Mouse (Mus musculus) stomach, embryonic 16.5 days (tissue): ENCODE measurements around the gene Ankrd11. TPM values are rescaled to one million over a fixed set of nuclear protein-coding genes. Genes with fewer than 3 reads are reported as not detected.

Experiments used
- ATAC-seq: fragments of 200-750 bp; cut with Nextera tagmentation; 2 replicates; pipeline ENCODE4 v1.8.0; 2017; ENCODE audit warnings: moderate number of reproducible peaks, moderate TSS enrichment; ENCODE audit not compliant: insufficient read depth, low FRiP score
- H3K27ac ChIP-seq: fragments of 300-500 bp; sonication (generic); 2 replicates; pipeline ENCODE4 v1.5.1; 2014; ENCODE audit warnings: low read length
- H3K27me3 ChIP-seq: fragments of 300-500 bp; sonication (generic); 2 replicates; pipeline ENCODE4 v1.6.1; 2014; ENCODE audit warnings: low read length, control low read depth, mixed read lengths; ENCODE audit not compliant: control insufficient read depth, insufficient read depth
- H3K36me3 ChIP-seq: fragments of 300-500 bp; sonication (generic); 2 replicates; pipeline ENCODE4 v1.6.1; 2014; ENCODE audit warnings: low read length; ENCODE audit not compliant: control insufficient read depth, insufficient read depth
- H3K4me1 ChIP-seq: fragments of 300-500 bp; sonication (generic); 2 replicates; pipeline ENCODE4 v1.6.1; 2014; ENCODE audit warnings: low read length, control low read depth, mixed read lengths; ENCODE audit not compliant: control insufficient read depth, insufficient read depth
- H3K4me2 ChIP-seq: fragments of 300-500 bp; sonication (generic); 2 replicates; pipeline ENCODE4 v1.6.1; 2014; ENCODE audit warnings: low read depth, low read length, mixed read lengths
- H3K4me3 ChIP-seq: fragments of 300-500 bp; sonication (generic); replicated peaks from 2 replicates; pipeline ENCODE4 v1.5.1; 2014; ENCODE audit warnings: mild to moderate bottlenecking, low read length
- H3K9ac ChIP-seq: fragments of 300-500 bp; sonication (generic); 2 replicates; pipeline ENCODE4 v1.6.1; 2014; ENCODE audit warnings: low read length
- H3K9me3 ChIP-seq: fragments of 300-500 bp; sonication (generic); replicated peaks from 2 replicates; pipeline ENCODE4 v1.6.1; 2016; ENCODE audit warnings: low read length, control low read depth; ENCODE audit not compliant: control insufficient read depth
- WGBS: fragments of 180-500 bp; shearing (Covaris S2); extraction: QIAGEN DNeasy Blood & Tissue Kit; methylation state at CpG from one replicate; pipeline ENCODE4 v1.1.7; 2014; 5-methylcytosine and 5-hydroxymethylcytosine counted together
- polyA plus RNA-seq: library from polyadenylated mRNA; unstranded; fragments of >200 nt; fragmentation: Nextera tagmentation; extraction: Ambion mirVana; gene quantifications from 2 replicates; pipeline ENCODE4 v1.2.1, GENCODE M21; 2015

Gene Ankrd11
- polyA plus RNA-seq, 1 experiment from 2014 or later, result 24.6 TPM

DNA sequence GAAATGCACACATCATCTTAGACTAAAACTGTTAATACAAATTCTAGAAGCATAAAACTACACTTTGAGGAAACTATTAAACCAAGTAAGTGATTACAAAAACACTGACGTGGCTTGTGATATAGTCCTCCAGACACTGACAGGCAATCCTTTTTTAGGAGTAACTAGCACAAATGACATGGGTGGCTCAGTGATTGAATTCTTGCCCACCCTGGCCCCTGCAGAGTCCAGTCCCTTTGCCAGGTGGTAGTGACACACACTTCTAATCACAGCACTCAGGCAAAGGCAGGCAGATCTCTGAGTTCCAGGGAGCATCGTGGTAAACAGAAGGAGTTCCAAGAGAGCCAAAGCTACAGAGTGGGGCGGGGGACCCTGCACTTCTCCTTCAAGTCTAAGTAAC lies 36.7 kb downstream of the Ankrd11 start:
- Histone ChIP-seq H3K4me3 (no peak overlapping the region), H3K27ac (no peak overlapping the region), H3K36me3 (no peaks in the 10 kb centered on the region), H3K9ac (no peak overlapping the region), H3K9me3 (no peaks in the 10 kb centered on the region), H3K4me1 (peaks cover 15% of the 10 kb centered on the region; the same call in 1 of the 2 replicates), H3K27me3 (no peaks in the 10 kb centered on the region), H3K4me2 (no peak overlapping the region)
- no peak for ATAC-seq
- 46% methylated on average over 3 of the region's 3 CpGs for WGBS

DNA sequence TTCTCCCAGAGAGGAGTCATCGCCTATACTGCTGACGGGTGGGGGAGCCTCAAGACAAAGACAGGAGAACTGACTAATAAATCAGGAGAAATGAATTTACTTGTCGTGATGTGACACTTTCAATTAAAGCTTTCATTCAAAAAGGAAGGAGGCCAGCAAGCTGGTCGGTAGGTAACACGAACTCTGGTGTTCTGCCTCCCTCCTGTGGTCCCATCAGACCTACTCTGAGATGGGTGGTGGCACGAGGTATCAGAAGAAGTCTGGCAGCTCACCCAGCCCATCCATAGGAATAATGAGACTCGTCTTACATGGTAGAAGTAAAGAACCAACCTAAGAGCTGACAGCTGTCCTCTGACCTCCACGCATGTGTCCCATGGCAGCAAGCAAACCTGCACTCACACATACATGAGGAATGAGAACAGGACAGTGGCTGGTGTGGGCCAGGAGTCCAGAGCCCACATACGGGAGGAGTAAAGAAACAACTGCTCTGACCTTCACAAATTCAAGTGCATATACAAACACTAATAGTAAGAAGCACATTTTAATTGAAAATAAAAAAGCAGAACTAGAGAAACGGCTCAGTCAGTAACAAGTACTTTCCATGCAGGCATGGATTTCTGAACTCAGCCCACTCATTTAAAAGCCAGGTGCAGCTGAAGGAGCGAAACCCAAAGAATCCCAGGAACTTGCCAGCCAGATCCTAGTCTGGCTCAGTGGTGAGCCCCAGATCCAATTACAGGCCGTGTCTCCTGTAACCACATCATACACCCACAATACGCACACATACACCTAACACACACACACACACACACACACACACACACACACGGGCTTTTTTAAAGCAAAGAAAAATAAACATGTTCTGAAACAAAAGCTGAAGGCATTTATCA lies 37.8 kb downstream of the Ankrd11 start:
- Histone ChIP-seq H3K27ac (peak overlapping the region; percentile 29; the same call in 1 of the 2 replicates), H3K4me3 (no peak overlapping the region), H3K4me1 (peaks cover 15% of the 10 kb centered on the region; the same call in 1 of the 2 replicates), H3K36me3 (no peaks in the 10 kb centered on the region), H3K4me2 (no peak overlapping the region), H3K9me3 (no peaks in the 10 kb centered on the region), H3K27me3 (no peaks in the 10 kb centered on the region), H3K9ac (no peak overlapping the region)
- no peak for ATAC-seq
- WGBS, result 50% methylated on average over 14 of the region's 14 CpGs

GRCm38 (mm10) chr8:123000311-123000710 lies 41.8 kb downstream of the Ankrd11 start:
- no peaks in the 10 kb centered on the region for H3K36me3 ChIP-seq
- ATAC-seq, result no peak
- 52% methylated on average over 2 of the region's 2 CpGs for WGBS
- no peaks in the 10 kb centered on the region for H3K9me3 ChIP-seq
- no peaks in the 10 kb centered on the region for H3K27me3 ChIP-seq
- H3K4me3 ChIP-seq, result no peak overlapping the region
- no peak overlapping the region for H3K4me2 ChIP-seq
- H3K9ac ChIP-seq, result no peak overlapping the region
- H3K4me1 ChIP-seq, result peaks cover 11% of the 10 kb centered on the region; the same call in 1 of the 2 replicates
- H3K27ac ChIP-seq, result no peak overlapping the region

- Histone ChIP-seq H3K4me3 (no peak overlapping the region), H3K9me3 (no peaks in the 10 kb centered on the region), H3K27me3 (no peaks in the 10 kb centered on the region), H3K9ac (no peak overlapping the region), H3K4me1 (peaks cover 17% of the 10 kb centered on the region), H3K27ac (no peak overlapping the region), H3K36me3 (no peaks in the 10 kb centered on the region), H3K4me2 (no peak overlapping the region)
- no peak for ATAC-seq
- WGBS, result 64% methylated on average over 4 of the region's 4 CpGs
Observed at GRCm38 (mm10) chr8:122997963-122998362, 44.1 kb downstream of the Ankrd11 start.

DNA sequence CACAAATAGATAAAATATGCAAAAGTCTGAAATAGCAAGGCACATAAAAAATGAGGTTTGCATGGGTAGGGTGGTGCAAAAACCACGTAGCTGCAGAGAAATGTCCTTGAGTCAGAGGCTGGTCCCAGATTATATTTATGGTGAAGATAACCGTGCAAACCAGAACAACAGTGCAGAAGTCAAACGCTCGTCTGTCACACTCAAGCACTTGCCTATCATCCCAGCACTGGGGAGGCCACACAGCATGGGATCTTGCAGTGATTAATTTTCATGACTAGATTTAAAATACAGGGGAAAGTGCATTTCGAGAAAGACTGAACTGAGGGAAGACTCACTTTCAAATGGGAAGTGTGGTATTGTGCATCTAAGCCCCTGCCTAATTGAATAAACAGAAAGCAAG lies 48.3 kb downstream of the Ankrd11 start:
- no peak for ATAC-seq

DNA sequence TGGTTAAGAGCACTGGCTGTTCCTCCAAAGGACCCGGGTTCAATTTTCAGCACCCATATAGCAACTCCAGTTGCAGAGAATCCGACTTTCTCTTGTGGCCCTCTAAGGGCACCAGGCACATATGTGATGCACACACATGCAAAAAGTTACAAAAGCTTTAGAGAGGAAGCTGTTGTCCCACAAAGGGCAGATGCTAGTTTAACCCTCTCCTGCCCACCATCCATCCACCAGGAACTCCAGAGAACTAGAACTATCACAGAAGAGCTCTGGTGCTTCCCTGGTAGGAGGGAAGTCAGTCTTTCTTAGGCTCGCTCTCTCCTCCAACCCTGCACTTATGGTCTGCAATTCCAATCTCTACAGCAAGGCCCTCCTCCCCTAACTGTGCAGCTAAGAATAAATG lies 49.0 kb downstream of the Ankrd11 start:
- no peak for ATAC-seq
- no peaks in the 10 kb centered on the region for H3K27me3 ChIP-seq
- no peaks in the 10 kb centered on the region for H3K36me3 ChIP-seq
- WGBS, result 80% methylated on average over 3 of the region's 3 CpGs
- H3K4me2 ChIP-seq, result no peak overlapping the region
- no peak overlapping the region for H3K9ac ChIP-seq
- no peak overlapping the region for H3K27ac ChIP-seq
- H3K4me3 ChIP-seq, result no peak overlapping the region
- H3K9me3 ChIP-seq, result no peaks in the 10 kb centered on the region
- peaks cover 21% of the 10 kb centered on the region for H3K4me1 ChIP-seq

More for the DNA sequence above, 48.3 kb downstream of the Ankrd11 start:
- H3K9ac ChIP-seq, result no peak overlapping the region
- H3K9me3 ChIP-seq, result no peaks in the 10 kb centered on the region
- H3K4me3 ChIP-seq, result no peak overlapping the region
- H3K4me2 ChIP-seq, result no peak overlapping the region
- WGBS, result 42% methylated on average over 5 of the region's 5 CpGs
- no peaks in the 10 kb centered on the region for H3K27me3 ChIP-seq
- no peak overlapping the region for H3K27ac ChIP-seq
- H3K4me1 ChIP-seq, result peaks cover 21% of the 10 kb centered on the region
- no peaks in the 10 kb centered on the region for H3K36me3 ChIP-seq

DNA sequence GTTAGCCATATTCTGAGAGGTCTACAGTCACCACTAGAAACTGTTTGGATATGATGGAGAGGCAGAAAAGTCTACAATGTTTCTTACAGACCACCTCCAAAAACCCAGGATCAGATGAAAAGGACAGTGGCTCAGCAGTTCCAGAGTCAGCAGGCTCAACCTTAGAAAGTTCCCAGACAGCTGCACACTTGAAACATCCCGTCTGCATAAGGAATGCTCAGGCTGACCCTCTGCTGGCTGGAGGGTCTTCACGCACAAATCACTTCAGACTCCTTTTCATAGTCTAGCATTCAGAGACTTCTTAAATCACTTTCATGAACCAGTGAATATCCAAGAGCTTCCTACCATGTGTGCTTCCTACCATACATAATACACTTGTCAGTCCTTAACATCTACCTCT lies 49.8 kb downstream of the Ankrd11 start:
- Histone ChIP-seq H3K4me3 (no peak overlapping the region), H3K36me3 (no peaks in the 10 kb centered on the region), H3K9ac (no peak overlapping the region), H3K27me3 (no peaks in the 10 kb centered on the region), H3K9me3 (no peaks in the 10 kb centered on the region), H3K4me1 (peaks cover 23% of the 10 kb centered on the region), H3K27ac (no peak overlapping the region), H3K4me2 (no peak overlapping the region)
- 36% methylated on average over 2 of the region's 2 CpGs for WGBS
- no peak for ATAC-seq

- H3K27ac ChIP-seq, result no peak overlapping the region
- 75% methylated on average over 5 of the region's 5 CpGs for WGBS
- H3K27me3 ChIP-seq, result no peaks in the 10 kb centered on the region
- H3K9me3 ChIP-seq, result no peaks in the 10 kb centered on the region
- H3K4me2 ChIP-seq, result no peak overlapping the region
- H3K9ac ChIP-seq, result no peak overlapping the region
- no peaks in the 10 kb centered on the region for H3K36me3 ChIP-seq
- ATAC-seq, result no peak
- no peak overlapping the region for H3K4me3 ChIP-seq
- peaks cover 30% of the 10 kb centered on the region for H3K4me1 ChIP-seq
Observed at GRCm38 (mm10) chr8:122991368-122991767, 50.7 kb downstream of the Ankrd11 start.

GRCm38 (mm10) chr8:122989976-122990375 lies 52.1 kb downstream of the Ankrd11 start:
- Histone ChIP-seq H3K27me3 (no peaks in the 10 kb centered on the region), H3K27ac (no peak overlapping the region), H3K9ac (no peak overlapping the region), H3K4me2 (no peak overlapping the region), H3K36me3 (no peaks in the 10 kb centered on the region), H3K4me1 (peaks cover 32% of the 10 kb centered on the region), H3K9me3 (no peaks in the 10 kb centered on the region), H3K4me3 (no peak overlapping the region)
- 91% methylated on average over 2 of the region's 2 CpGs for WGBS
- ATAC-seq, result no peak
